18 mouse cellular contexts compared by ENCODE assay signal in genomic region chr19:40567616-40568015, GRCm38 (mm10). TPM values are rescaled to one million over a fixed set of nuclear protein-coding genes. Genes with fewer than 3 reads are reported as not detected.
DNase-seq lines count a peak whose midpoint lies in the region; ATAC-seq and TF ChIP-seq lines count a peak whose summit lies in the region.
"Had no signal": no experiment of that assay in that cellular context is flagged by ENCODE, and none has a peak within 500 bp of the region (broad histone marks: within the 10 kb centered on the region; RNA-seq: fewer than 3 reads in every experiment).

No protein-coding gene starts in this region.

- no peaks in the 10 kb centered on the region for H3K36me3 ChIP-seq in heart, adult 2 months (ENCODE audit: control insufficient read depth, insufficient read depth, low read length)
- H3K36me3 ChIP-seq in midbrain, postnatal 0 days (ENCODE audit: insufficient read depth, low read length), result peaks cover 65% of the 10 kb centered on the region
- peaks cover 97% of the 10 kb centered on the region for H3K36me3 ChIP-seq in midbrain, embryonic 14.5 days (ENCODE audit: control insufficient read depth, insufficient read depth, low read length)

- 0 out of 2 replicates have a peak, but pooled peaks have one; percentile 27 for ATAC-seq in midbrain, postnatal 0 days (ENCODE audit: low FRiP score)
- ATAC-seq in midbrain, embryonic 14.5 days (ENCODE audit: low FRiP score, low TSS enrichment), result no peak
- ATAC-seq: forebrain, embryonic 13.5 days had no signal

- no peaks in the 10 kb centered on the region for H3K79me2 ChIP-seq in heart, adult 2 months (replicated peaks; ENCODE audit: control insufficient read depth, insufficient read depth, low read length)

- H3K27ac ChIP-seq in heart, adult 2 months, result no peak overlapping the region
- H3K27ac ChIP-seq in midbrain, postnatal 0 days (ENCODE audit: low read depth, low read length), result no peak overlapping the region
- no peak overlapping the region for H3K27ac ChIP-seq in midbrain, embryonic 14.5 days (replicated peaks; ENCODE audit: low read depth, low read length)
- no peak overlapping the region for H3K27ac ChIP-seq in gastrocnemius, adult 2 months
- H3K27ac ChIP-seq: embryonic facial prominence, embryonic 10.5 days; forebrain, embryonic 13.5 days; heart, embryonic 13.5 days; hindbrain, embryonic 12.5 days; kidney, embryonic 15.5 days; liver, embryonic 14.5 days; midbrain, embryonic 12.5 days; neural tube, embryonic 13.5 days had no signal

- H3K27me3 ChIP-seq in heart, adult 2 months (ENCODE audit: control insufficient read depth, insufficient read depth, low read length), result no peaks in the 10 kb centered on the region
- H3K27me3 ChIP-seq in midbrain, postnatal 0 days (ENCODE audit: insufficient read depth, low read length), result no peaks in the 10 kb centered on the region
- no peaks in the 10 kb centered on the region for H3K27me3 ChIP-seq in midbrain, embryonic 14.5 days (ENCODE audit: control insufficient read depth, insufficient read depth, low read length)
- H3K27me3 ChIP-seq: forebrain, embryonic 13.5 days; heart, embryonic 13.5 days; hindbrain, embryonic 12.5 days; kidney, embryonic 15.5 days; midbrain, embryonic 12.5 days; neural tube, embryonic 13.5 days had no signal

- no peak for TF ChIP-seq CTCF in heart, adult 2 months (IDR thresholded peaks at IDR 0.05)
- TF ChIP-seq CTCF in midbrain, postnatal 0 days (IDR thresholded peaks at IDR 0.05), result no peak
- no peak for TF ChIP-seq CTCF in gastrocnemius, adult 2 months (IDR thresholded peaks at IDR 0.05)

- H3K4me2 ChIP-seq in midbrain, postnatal 0 days (ENCODE audit: low read depth, low read length, poor library complexity, severe bottlenecking), result no peak overlapping the region
- no peak overlapping the region for H3K4me2 ChIP-seq in midbrain, embryonic 14.5 days (ENCODE audit: low read length)
- H3K4me2 ChIP-seq: forebrain, embryonic 13.5 days; heart, embryonic 13.5 days; hindbrain, embryonic 12.5 days; kidney, embryonic 15.5 days; midbrain, embryonic 12.5 days; neural tube, embryonic 13.5 days had no signal

- no peaks in the 10 kb centered on the region for H3K9me3 ChIP-seq in midbrain, postnatal 0 days (ENCODE audit: low read length)
- peaks cover 16% of the 10 kb centered on the region; the same call in 1 of the 2 replicates for H3K9me3 ChIP-seq in midbrain, embryonic 14.5 days (ENCODE audit: control insufficient read depth, low read length)

- intact Hi-C loops in heart, postnatal 10 days (cut with DNase I), result no loop called here
- intact Hi-C loops in heart, adult 2 months (cut with DNase I), result no loop called here
- intact Hi-C loops in gastrocnemius, adult 2 months (cut with DNase I), result no loop called here

- no peak for TF ChIP-seq EP300 in heart, adult 2 months (IDR thresholded peaks at IDR 0.05; ENCODE audit: insufficient read depth, low read depth, low read length)

- no peak overlapping the region for H3K4me3 ChIP-seq in heart, adult 2 months
- no peak overlapping the region for H3K4me3 ChIP-seq in midbrain, postnatal 0 days (ENCODE audit: low read depth, low read length)
- H3K4me3 ChIP-seq in midbrain, embryonic 14.5 days (replicated peaks; ENCODE audit: low read depth, low read length), result no peak overlapping the region
- H3K4me3 ChIP-seq in gastrocnemius, adult 2 months, result no peak overlapping the region
- H3K4me3 ChIP-seq: embryonic facial prominence, embryonic 10.5 days; forebrain, embryonic 13.5 days; heart, embryonic 13.5 days; hindbrain, embryonic 12.5 days; kidney, embryonic 15.5 days; midbrain, embryonic 12.5 days; neural tube, embryonic 13.5 days had no signal

- H3K9ac ChIP-seq in heart, adult 2 months (ENCODE audit: low read depth, low read length), result no peak overlapping the region
- H3K9ac ChIP-seq in midbrain, postnatal 0 days (replicated peaks; ENCODE audit: low read length, poor library complexity, severe bottlenecking), result no peak overlapping the region
- H3K9ac ChIP-seq in midbrain, embryonic 14.5 days (replicated peaks; ENCODE audit: low read length), result no peak overlapping the region
- H3K9ac ChIP-seq: forebrain, embryonic 13.5 days; heart, embryonic 13.5 days; hindbrain, embryonic 12.5 days; kidney, embryonic 15.5 days; liver, embryonic 14.5 days; midbrain, embryonic 12.5 days; neural tube, embryonic 13.5 days had no signal

- H3K4me1 ChIP-seq in heart, adult 2 months (ENCODE audit: control insufficient read depth, insufficient read depth, low read length), result peaks cover 2% of the 10 kb centered on the region
- H3K4me1 ChIP-seq in midbrain, postnatal 0 days (ENCODE audit: insufficient read depth, low read length), result no peaks in the 10 kb centered on the region
- no peaks in the 10 kb centered on the region for H3K4me1 ChIP-seq in midbrain, embryonic 14.5 days (ENCODE audit: control insufficient read depth, insufficient read depth, low read length)
- H3K4me1 ChIP-seq: embryonic facial prominence, embryonic 10.5 days; forebrain, embryonic 13.5 days; hindbrain, embryonic 12.5 days; kidney, embryonic 15.5 days; midbrain, embryonic 12.5 days; neural tube, embryonic 13.5 days had no signal

- no peak for TF ChIP-seq POLR2A in heart, adult 2 months (IDR thresholded peaks at IDR 0.05; ENCODE audit: insufficient read depth, low read depth, low read length)

- 68% methylated on average over 3 of the region's 3 CpGs for WGBS in heart, adult 2 months
- 79% methylated on average over 3 of the region's 3 CpGs for WGBS in midbrain, postnatal 0 days
- 88% methylated on average over 3 of the region's 3 CpGs for WGBS in midbrain, embryonic 14.5 days

- peak; percentile 23 to 24 for DNase-seq in heart, postnatal 10 days
- no peak for DNase-seq in heart, adult 2 months
- peak; percentile 50 for DNase-seq in midbrain, postnatal 0 days (ENCODE audit: low spot score)
- no peak for DNase-seq in midbrain, embryonic 14.5 days
- peak; percentile 49 for DNase-seq in cerebellum, adult 9-10 months
- no peak for DNase-seq in ovary, postnatal 10 days (ENCODE audit: low spot score)
- DNase-seq in gastrocnemius, adult 2 months, result no peak
- DNase-seq: adrenal gland, adult 2 months; gastrocnemius, postnatal 25 days; lung, postnatal 10 days had no signal

RNA-seq across cellular contexts. Expression of gene Aldh18a1, which starts 20.6 kb away (rescaled TPM):
- 10 to 100 TPM; 15.6 to 19.6 TPM for total RNA-seq in heart, postnatal 10 days (2021)
- total RNA-seq in heart, adult 2 months (2021), result 1 to 10 TPM; 4.4 to 7.9 TPM
- 7.6 and 12.4 TPM in 2 replicates for polyA plus RNA-seq in heart, adult 2 months (2012; rRNA removed)
- 67.4 and 73.6 TPM in 2 replicates for total RNA-seq in midbrain, postnatal 0 days (2014; rRNA removed)
- polyA plus RNA-seq in midbrain, postnatal 0 days (2015; fragmentation: Nextera tagmentation; extraction: Ambion mirVana), result 28.9 and 31.4 TPM in 2 replicates
- polyA plus RNA-seq in midbrain, embryonic 14.5 days (2014; fragmentation: Nextera tagmentation; extraction: Ambion mirVana), result 45.2 and 57.8 TPM in 2 replicates
- total RNA-seq in gastrocnemius, adult 2 months (2021), result 1 to 10 TPM; 3.5 to 5.0 TPM

RNA-seq across cellular contexts. Expression of gene Tctn3, which starts 44.4 kb away (rescaled TPM):
- total RNA-seq in heart, postnatal 10 days (2021), result 1 to 10 TPM; 8.9 to 9.3 TPM
- 1 to 10 TPM; 6.5 to 7.6 TPM for total RNA-seq in heart, adult 2 months (2021)
- polyA plus RNA-seq in heart, adult 2 months (2012; rRNA removed), result 7.7 and 10.5 TPM in 2 replicates
- 28.7 and 35.5 TPM in 2 replicates for total RNA-seq in midbrain, postnatal 0 days (2014; rRNA removed)
- polyA plus RNA-seq in midbrain, postnatal 0 days (2015; fragmentation: Nextera tagmentation; extraction: Ambion mirVana), result 15.9 and 16.0 TPM in 2 replicates
- 12.5 and 13.7 TPM in 2 replicates for polyA plus RNA-seq in midbrain, embryonic 14.5 days (2014; fragmentation: Nextera tagmentation; extraction: Ambion mirVana)
- 1 to 10 TPM; 2.6 to 2.8 TPM for total RNA-seq in gastrocnemius, adult 2 months (2021)

RNA-seq across cellular contexts. Expression of gene Entpd1, which starts 44.5 kb away (rescaled TPM):
- 10 to 100 TPM; 33.4 to 42.2 TPM for total RNA-seq in heart, postnatal 10 days (2021)
- 10 to 100 TPM; 22.1 to 26.4 TPM for total RNA-seq in heart, adult 2 months (2021)
- polyA plus RNA-seq in heart, adult 2 months (2012; rRNA removed), result 13.0 and 18.6 TPM in 2 replicates
- total RNA-seq in midbrain, postnatal 0 days (2014; rRNA removed), result 9.6 and 13.3 TPM in 2 replicates
- 6.9 and 7.3 TPM in 2 replicates for polyA plus RNA-seq in midbrain, postnatal 0 days (2015; fragmentation: Nextera tagmentation; extraction: Ambion mirVana)
- 5.4 and 9.2 TPM in 2 replicates for polyA plus RNA-seq in midbrain, embryonic 14.5 days (2014; fragmentation: Nextera tagmentation; extraction: Ambion mirVana)
- 10 to 100 TPM; 10.0 to 12.9 TPM for total RNA-seq in gastrocnemius, adult 2 months (2021)

RNA-seq across cellular contexts. Expression of gene Sorbs1, which starts 54.0 kb away (rescaled TPM):
- total RNA-seq in heart, postnatal 10 days (2021), result 100 to 1,000 TPM; 355 to 547 TPM
- total RNA-seq in heart, adult 2 months (2021), result 100 to 1,000 TPM; 638 to 971 TPM
- 185 and 253 TPM in 2 replicates for polyA plus RNA-seq in heart, adult 2 months (2012; rRNA removed)
- 53.1 and 74.1 TPM in 2 replicates for total RNA-seq in midbrain, postnatal 0 days (2014; rRNA removed)
- polyA plus RNA-seq in midbrain, postnatal 0 days (2015; fragmentation: Nextera tagmentation; extraction: Ambion mirVana), result 55.6 and 60.4 TPM in 2 replicates
- polyA plus RNA-seq in midbrain, embryonic 14.5 days (2014; fragmentation: Nextera tagmentation; extraction: Ambion mirVana), result 60.6 and 87.9 TPM in 2 replicates
- total RNA-seq in gastrocnemius, adult 2 months (2021), result 100 to 1,000 TPM; 158 to 227 TPM

Comparison
In these comparisons a context has a peak if more than half of its experiments do, and no peak if none do; other contexts are left out.
1. DNase-seq: peak in heart, postnatal 10 days (2 of 2), midbrain, postnatal 0 days (single experiment) and cerebellum, adult 9-10 months (single experiment); none in heart, adult 2 months (0 of 2), midbrain, embryonic 14.5 days (single experiment), ovary, postnatal 10 days (single experiment) and gastrocnemius, adult 2 months (single experiment).